Mouse (Mus musculus) layer of hippocampus, adult 8-10 months (tissue): ENCODE data around the gene Ccdc155. TPM values are rescaled to one million over a fixed set of nuclear protein-coding genes. Genes with fewer than 3 reads are reported as not detected.

Experiments
- DNase-seq, 2 experiments: peaks; one replicate each; pipeline ENCODE4 v3.0.0; 2022; ENCODE audit warnings: low spot score in 2 of 2
- total RNA-seq, 4 experiments: library from RNA; stranded (reverse); gene quantifications; 2 replicates each; pipeline ENCODE4 v1.2.4; 2022

Gene Ccdc155
- total RNA-seq: 1 to 10 TPM; 2.5 to 4.8 (median 3.6) TPM

DNA sequence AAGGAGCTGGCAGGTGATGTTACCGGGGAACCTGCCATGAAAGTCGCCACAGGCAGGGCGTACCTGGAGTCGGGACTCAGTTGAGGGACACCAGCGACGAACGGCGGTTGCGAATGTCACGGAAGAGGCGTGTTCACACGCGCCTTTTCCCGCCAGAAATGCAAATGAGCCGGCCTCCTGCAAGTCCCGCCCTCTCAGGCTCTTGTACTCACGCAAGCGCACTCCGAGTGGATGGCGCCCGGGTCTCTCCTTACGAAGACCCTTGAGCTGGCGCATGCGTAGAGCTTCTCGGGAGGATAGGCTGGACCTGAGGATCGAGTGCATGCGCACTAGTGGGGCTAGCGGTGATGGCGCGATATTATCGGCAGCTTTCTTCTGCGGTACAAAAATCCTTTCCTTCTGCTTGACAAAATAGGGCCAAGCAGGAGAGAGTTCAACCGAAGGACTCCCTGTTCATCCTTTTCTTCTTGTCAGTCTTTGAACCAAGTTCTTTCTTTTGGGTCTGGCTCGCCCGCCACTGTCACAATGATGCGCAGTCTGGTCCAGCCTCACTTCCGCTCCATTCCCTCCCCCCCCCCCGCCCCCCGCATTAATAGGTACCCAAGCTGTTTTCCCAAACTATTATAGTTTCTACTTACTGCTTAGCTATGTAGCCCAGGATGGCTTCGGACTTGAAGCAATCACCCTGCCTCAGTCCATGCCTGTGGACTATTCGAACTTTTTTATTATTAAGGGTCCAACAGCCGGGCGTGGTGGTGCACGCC lies at the start of gene Ccdc155:
Ccdc155 (minus strand) TSS at position 513 of the 764 bp plus-strand sequence.
- peak; percentile 90 to 92 for DNase-seq

DNA sequence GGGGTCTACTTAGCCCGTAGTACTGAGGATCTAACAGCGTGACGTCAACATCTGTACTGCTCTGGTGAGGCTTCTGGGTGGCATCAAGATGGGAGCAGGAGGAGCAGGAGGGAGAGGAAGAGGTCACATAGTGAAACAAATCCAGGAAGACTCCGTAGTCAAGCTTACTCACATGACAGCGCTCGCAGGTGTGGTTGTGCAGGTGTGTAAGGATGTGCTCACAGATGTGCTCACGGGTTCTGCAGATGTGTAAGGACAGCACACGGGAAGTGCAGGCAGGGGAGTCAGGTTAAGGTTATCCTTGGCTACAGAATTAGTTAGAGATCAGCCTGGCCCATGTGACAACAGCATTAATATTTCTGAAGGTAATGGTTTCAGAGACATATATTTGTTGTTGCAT lies 49.1 kb upstream of the Ccdc155 start:
- no peak for DNase-seq

DNA sequence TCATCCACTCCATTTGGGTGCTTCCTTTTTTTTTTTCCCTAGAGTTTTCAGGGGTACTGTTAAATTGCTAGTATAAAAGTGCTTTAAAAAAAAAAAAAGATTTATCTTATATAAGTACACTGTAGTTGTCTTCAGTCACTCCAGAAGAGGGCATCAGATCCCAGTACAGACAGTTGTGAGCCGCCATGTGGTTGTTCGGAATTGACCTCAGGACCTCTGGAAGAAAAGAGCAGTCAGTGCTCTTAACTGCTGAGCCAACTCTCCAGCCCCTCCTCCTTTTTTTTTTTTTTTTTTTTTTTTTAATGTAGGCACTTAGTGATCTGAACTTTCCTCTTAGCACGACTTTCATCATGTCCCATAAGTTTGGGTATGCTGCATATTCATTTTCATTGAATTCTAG lies 43.0 kb upstream of the Ccdc155 start:
- DNase-seq: no peak

DNA sequence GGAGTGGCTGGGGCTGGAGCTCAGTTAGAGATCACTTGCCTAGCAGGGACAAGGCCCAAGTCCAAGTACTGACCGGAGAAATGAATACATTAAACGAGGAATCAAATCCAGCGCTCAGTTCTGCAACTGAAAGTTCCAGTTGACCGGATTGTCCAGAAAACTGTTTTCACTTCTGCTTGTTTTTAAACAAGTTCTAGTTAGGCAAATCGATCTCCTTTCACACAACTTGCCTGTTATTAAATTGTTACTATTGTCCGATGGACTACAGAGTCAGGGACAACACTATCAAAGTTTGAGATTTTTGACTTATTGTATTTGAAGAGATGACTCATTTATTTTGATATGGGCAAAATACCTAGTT lies 36.7 kb upstream of the Ccdc155 start:
- DNase-seq: no peak

DNA sequence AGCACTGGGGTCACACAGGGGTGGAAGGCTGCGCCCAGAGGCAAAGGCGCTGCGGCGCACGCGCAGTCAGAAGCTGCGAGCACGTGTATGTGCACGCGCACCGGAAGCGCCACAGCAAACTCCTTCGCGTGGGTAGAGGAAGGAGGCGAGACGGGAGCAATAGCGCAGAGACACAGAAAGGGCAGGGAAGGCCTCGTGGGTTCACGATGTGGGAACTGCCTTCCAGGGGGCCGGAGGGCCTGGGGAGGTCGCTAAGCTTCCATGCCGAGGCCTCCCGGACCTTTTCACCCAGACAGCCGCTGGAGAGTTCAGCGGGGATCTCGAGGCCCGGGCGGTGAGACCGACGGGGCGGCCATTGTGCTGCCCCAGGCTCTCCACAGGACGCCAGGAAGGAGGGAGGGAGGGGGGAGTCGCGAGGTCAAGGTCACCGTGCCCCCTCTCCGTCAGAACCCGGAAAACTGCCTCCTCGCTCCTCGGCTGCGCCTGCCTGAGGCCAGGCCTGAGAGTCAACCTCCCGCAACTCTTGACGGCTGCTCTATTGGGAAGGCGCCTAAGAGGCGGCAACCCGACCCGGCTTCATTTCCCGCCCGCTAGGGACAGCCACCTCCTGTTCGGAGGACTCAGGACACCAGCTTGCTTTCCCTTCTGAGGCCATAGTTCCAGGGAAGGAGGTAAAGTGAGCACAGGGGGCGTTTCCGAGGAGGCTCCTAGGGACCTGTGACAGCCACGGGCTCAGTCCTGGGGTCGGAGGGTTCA lies 36.1 kb upstream of the Ccdc155 start, which contains the start of gene Slc6a16:
Slc6a16 (plus strand) TSS at position 453 of the 756 bp plus-strand sequence.
- DNase-seq: peak in 1 of 2 experiments; percentile 57

DNA sequence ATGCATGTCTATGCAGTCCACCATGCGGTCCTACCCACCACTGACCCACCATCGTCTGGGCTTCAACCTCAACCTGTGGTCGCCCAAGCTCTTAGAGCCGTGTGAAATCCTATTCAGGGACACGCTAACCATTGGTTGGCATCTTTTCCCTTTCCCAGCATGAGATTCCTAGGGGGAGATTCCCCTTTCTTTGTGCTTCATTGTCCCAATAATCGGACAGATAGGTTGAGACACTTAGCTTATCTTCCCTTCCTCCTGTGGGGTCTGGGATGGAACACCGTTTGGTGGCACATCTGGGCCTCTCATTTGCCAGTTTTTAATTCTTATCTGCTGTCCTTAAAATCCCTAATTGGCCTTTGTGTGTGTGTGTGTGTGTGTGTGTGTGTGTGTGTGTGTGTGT lies 35.4 kb upstream of the Ccdc155 start:
- no peak for DNase-seq

DNA sequence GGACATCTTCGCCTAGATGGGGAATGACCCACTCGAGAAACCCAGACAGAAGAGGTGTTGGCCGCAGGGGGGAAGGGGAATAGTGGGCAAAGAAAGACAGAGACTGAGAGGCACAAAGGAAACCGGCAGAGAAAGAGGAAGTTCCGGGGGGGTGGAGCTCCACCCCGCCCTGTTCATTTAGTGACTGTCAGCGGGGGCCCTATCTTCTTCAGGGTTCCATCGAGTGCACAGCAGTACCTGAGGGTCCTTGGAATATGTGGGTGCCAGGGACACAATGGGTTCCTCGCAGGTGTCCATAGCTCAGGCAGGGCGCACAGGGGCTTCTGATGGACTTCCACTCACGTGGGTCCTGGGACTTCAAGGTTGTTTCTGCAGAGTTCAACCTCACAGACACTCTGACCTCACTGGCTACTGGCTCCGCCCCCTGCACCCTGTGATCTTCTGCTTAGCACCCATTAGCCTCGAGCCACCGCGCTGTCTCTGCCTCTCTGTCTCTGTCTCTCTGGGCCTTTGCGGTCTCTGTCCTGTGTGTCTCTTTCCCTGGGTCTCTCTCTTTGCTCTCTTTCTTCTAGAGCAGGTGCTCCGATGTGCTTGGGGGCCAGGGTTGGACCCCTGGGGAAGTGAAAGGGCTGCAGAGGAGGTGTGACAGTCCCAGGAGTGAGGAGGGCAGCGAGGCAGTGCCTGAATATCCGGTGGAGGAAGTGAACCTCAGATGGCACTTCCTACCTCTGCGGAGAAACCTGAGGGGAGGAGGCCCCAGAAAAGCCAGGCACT lies 34.2 kb upstream of the Ccdc155 start, which contains the start of gene Cd37:
Cd37 (minus strand) TSS at position 393 of the 774 bp plus-strand sequence.
- no peak for DNase-seq

DNA sequence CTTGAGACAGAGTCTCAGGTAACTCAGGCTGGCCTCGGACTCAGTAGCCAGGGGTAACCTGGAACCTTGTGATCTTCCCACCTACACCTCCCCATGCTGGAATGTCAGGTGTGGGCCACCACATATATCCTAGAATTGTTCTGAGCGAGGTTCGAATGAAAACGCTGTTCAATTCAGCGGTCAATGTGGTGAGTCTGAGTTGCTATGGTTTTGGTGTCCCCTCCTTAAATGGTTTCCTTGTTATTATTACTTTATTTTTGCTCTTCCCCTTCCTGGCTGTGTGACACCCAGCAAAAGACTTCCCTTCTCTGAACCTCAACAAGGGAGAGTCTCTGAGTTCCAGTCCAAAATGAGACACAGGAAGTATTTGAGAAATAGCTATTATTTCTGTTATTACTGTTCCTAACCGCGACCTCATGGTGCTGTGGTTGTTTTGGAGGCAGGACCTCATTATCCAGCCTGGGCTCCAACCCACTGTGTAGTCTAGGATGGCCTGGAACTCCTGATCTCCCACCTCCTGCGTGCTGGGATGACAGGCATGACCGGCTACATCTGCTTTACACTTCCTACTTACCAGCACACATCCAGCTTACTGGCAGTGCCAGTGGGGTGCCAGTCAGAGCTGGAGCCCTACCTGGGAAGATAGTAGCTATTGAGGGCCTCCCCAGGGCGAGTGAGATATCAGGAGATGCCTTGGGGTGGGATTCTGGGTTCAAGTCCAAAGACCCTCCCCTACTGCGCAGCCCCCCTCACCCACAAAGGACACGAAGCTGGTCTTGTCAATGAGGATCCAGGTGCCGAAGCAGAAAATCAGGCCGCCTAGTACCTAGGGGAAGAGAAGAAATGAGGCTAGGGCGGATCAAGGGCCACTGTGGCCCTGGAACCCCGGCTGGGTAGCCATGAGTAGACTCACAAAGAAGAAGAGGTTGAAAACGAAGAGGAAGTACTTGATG lies 33.3 kb upstream of the Ccdc155 start:
- DNase-seq: no peak

DNA sequence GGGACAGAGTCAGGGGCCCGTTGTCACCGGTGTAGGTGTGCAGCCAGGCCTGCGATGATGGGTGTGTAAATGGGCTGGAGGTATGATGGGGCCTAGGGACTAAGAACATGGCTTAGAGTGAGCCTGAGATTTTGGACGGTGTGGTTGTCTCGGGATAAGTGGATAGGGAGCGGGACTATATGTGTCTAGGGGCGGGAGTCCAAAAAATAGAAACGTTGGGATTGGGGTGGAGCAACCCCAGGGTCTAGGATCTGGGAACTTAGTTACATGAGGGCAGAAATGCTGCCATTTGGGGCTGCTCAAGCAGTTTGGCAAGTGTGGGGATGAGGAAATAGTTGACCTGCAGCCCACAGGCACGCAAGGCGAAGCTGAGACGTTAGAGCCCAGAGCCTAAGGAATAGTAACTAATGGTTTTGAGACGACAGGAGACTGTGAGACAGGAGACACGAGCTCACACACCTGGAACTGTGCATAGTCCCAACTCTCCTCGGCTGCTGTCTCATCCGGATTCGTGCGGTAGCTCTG lies 31.0 kb upstream of the Ccdc155 start:
- no peak for DNase-seq

DNA sequence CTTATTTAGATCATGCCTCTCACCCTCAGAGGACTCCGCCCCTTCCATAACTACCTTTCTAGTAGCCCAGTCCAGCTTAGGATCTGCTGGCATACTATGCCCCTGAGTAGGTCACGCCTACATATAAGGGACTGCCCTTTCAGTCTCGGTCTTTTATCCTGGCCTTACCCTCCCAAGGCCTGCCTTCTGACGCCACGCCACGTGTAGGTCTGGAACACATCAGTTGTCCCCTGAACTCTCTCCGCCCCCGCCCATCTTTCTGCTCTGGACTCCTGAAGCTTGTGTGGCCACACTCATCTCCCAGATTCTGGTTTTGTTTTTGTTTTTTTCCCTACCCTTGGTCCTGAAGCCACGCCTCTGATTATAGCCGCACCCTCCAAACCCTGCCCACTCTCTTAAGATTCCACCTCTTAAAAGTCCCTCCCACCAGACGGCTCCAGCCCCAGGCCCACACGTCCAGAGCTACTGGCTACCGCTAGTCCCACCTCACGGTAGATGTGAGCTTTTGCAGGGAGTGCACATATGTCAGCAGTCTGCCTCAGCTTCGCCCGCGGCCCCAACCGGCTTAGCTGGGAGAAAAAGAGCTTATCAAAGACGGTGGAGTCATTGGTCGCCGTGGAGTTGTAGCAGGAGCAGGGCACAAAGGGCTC lies 30.4 kb upstream of the Ccdc155 start:
- no peak for DNase-seq

DNA sequence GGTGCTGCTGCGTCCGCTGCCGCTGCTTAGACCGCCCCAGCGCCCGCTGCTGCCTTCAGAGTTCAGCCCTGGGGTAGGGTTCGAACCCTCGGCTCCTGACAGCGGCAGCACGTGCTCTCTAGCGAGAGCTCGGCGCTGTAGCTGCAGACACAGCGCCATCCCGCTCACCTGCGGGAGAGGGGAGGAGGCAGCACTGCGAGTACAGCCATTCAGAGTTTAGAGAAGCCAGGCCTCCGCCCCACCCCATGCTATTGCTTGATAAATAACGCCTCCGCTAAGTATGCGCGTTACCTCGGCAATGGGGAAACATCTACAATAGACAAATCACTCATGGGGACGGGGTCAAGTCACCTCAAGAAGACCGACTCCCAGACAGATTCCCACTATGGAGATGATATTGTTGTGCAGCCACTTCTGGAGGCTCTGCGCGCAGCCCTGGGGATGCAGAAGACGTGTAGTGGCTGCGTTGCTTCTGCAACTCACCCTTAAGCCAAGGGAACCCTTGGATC lies 29.7 kb upstream of the Ccdc155 start:
- peak in 1 of 2 experiments; percentile 34 for DNase-seq

DNA sequence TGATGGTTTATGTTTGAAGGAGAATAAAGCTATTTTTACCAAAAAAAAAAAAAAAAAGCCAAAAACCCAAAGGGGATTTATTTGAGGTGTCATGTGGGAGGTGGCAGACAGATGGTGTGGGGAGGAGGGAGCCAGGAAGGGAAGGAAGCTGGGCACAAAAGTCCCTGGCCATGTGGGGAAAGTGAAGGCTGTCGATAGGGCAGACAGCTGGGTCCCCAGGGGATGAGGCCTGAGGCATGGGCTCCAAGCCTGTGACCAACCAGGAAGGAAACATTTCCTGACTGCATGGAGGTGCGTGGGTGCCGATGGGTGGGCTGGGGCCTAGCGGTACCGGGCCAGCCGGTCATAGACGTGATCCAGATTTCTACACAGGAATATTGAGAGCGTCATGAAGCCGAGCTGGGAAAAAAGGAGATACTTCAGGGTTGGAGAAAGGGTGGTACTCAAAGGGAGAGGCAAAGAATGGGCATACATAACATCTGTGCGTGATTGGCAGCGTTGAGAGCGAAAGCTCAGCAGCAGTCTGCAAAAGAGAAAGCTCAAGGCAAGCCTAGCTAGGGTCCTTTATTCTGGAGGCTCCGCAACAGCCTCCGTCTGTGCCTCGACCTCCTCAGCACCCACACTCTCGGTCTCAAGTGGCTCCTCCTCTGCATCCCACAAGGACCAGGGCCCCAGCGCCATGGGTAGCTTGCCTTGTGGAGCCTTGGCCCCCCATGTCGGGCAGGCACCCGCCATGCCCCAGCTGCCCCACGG lies 29.1 kb upstream of the Ccdc155 start:
- peak; percentile 75 to 79 for DNase-seq

DNA sequence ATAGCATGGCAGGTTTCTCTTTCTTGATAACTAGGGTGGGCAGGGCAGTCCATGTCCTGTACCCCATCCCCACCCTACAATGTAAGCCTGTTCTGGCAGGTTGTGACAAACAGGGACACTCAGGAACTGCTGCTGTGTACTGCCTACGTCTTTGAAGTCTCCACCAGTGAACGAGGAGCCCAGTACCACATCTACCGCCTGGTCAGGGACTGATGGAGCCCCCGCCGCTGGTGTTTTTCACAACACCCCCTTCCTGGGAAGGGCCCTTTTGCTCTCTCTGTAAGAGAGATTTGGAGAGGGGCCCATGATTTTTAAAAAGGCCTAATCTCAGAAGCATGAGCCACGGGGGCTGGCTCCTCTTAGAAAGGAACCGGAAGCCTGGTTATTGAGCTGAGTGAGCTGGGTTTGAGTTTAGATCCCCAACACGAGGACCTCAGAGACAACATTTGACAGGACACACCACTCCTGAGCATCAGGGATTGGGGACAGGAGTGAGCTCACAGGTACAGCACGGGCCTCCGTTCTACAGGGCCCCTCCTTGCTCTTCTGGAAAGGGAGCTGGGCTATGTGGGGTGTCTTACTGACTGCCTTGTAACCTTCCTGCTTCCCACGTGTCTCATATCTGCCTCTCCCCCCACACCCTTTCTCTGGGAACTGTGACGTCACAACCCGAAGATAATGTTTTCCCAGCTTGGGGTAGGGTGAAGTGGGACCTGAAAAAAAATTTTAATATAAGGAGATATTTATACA lies 28.2 kb upstream of the Ccdc155 start:
- DNase-seq: peak in 1 of 2 experiments; percentile 28

DNA sequence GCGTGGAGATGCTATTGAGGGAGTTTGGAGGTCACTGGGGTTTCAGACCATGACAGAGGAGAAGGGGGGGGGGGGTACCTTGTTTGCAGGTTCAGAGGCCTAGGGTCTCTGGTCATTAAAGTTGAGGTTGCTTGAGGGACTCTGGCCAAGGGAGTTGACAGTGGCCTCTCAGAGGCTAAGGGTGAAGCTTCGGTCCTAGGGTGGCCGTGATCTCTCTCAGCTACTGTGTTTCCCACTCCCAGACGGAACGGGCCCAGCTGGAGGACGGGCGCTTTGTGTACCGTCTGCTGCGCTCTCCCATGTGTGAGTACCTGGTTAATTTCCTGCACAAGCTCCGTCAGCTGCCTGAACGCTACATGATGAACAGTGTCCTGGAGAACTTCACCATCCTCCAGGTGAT lies 27.2 kb upstream of the Ccdc155 start:
- no peak for DNase-seq

DNA sequence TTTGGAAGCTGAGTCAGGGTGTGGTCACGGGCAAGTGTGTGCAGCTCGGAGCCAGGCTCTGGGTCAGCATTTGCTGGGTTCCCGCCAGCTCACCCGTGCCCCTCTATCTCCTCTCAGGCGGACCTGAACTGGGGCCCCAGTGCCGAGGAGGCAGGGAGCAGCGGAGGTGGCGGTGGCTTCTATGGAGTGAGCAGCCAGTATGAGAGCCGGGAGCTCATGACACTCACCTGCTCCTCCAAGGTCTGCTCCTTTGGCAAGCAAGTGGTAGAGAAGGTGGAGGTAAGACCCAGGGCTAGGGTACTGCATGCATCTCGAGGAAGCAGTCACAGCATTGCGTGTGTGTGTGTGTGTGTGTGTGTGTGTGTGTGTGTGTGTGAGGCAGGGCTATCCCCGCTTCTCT lies 26.5 kb upstream of the Ccdc155 start:
- DNase-seq: no peak

DNA sequence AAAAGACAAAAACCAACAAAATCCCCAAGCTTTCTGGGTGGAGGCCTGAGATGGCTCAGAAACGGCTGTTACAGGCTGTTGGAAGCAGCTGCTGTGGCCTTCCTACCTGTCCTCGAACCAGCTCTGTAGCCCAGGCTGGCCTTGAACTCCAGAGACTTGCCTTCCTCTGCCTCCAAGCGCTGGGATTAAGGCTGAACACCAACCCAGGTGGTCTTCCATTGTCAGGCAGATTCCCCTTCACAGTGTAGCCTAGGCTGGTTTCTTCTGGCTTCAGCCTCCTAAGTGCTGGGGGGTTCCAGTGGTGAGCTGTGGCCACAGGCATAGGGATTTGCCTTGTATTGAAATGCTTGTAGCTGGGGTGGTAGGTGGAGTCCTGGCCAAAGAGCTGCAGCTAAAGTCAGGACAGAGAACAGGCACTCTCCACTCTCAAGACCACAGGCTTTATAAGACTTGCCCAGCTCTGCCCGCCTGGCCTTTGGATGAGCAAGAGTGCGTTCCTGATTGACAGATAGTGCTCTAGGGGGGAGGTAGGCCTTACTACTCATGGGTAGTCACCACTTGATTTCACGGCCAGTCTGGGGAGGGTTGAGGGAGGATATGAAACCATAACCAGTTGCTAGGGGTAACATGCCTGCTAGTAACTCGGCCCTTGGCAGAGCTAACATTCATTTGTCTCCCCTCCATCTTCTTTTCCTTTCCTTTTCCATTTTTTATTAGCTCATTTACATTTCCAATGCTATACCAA lies 24.9 kb upstream of the Ccdc155 start:
- DNase-seq: no peak

DNA sequence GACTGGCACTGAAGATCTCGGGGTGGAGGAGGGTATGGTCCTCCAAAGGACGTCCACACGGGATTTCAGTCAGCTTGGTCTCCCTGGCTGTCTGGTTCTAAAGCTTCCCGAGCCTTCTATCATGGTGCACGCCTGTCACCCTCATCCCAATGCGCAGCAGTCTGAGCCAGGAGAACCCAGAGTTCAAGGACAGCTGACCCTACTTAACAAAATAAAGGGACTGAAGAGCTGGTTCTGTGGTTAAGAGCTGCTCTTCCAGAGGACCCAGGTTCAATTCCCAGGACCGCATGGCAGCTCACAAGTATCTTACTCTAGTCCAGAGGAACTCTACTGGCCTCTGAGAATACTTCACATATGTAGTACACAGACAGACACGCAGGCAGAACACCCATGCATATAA lies 24.4 kb upstream of the Ccdc155 start:
- DNase-seq: no peak

DNA sequence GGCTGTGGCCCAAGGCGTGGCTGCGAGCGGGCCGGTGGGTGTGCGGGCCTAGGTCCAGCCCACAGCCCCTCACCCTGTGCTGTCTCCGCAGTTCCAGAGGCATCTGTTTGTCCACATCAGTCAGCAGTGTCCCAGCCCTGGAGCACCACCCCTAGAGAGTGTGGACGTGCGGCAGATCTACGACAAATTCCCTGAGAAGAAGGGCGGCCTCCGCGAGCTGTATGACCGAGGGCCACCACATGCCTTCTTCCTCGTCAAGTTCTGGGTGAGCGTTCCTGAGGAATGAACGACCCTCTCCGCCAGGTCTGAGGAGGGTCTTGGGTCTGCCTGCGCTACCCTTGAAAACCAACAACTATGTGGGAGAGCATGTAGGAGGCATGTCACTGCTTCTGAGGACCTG lies 23.9 kb upstream of the Ccdc155 start:
- no peak for DNase-seq
